Mouse (Mus musculus): ENCODE data around the gene Lats2.

DNA sequence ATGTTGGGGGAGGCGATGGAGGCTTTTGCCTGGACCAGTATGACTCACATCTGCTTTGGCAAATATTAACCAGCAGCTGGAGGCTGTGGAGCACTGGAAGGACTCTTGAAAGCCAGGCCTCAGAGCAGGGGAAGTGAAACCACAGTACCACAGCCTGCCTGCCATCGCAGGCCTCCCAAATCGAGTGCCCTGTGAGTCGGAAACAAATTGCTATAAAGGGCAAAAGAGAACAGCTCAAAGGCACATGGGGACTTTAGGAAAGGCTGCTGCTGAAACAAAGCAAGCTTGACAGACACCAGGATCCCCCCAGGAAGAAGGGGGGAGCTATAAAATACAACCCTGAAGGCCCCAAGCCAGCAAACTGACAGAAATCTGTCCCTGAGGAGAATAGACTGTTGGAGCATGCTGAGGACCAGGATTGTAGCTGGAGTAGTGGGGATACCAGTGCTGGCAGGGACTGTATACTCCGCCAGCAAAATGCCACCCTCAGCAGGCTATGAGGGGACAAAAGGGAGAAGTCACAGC is 28.2 kb downstream of the Lats2 start:
- TF ChIP-seq CTCF (IDR thresholded peaks at IDR 0.05; ENCODE audit: low read depth), result no peak
- no peak for TF ChIP-seq EP300 (optimal IDR thresholded peaks at IDR 0.05)

All from stomach, postnatal 0 days (tissue).